Mouse (Mus musculus) hindbrain, postnatal 0 days (tissue): Measurements from ENCODE around the gene Mfsd14b. TPM values are rescaled to one million over a fixed set of nuclear protein-coding genes. Genes with fewer than 3 reads are reported as not detected.

ENCODE experiments used
- ATAC-seq: fragments of 200-750 bp; cut with Nextera tagmentation; 2 replicates; pipeline ENCODE4 v1.8.0; 2017; ENCODE audit warnings: mild to moderate bottlenecking, moderate TSS enrichment, moderate library complexity
- DNase-seq: peaks from one replicate; pipeline ENCODE4 v3.0.0-alpha.2; 2015; ENCODE audit warnings: low spot score
- H3K27ac ChIP-seq: fragments of 300-500 bp; sonication (generic); 2 replicates; pipeline ENCODE4 v1.5.1; 2014; ENCODE audit warnings: mild to moderate bottlenecking
- H3K27me3 ChIP-seq: fragments of 300-500 bp; sonication (generic); 2 replicates; pipeline ENCODE4 v1.6.1; 2014; ENCODE audit warnings: low read length, mixed read lengths; ENCODE audit not compliant: insufficient read depth
- H3K36me3 ChIP-seq: fragments of 300-500 bp; sonication (generic); 2 replicates; pipeline ENCODE4 v1.6.1; 2014; ENCODE audit warnings: low read length, mixed read lengths; ENCODE audit not compliant: insufficient read depth
- H3K4me1 ChIP-seq: fragments of 300-500 bp; sonication (generic); 2 replicates; pipeline ENCODE4 v1.6.1; 2014; ENCODE audit warnings: antibody characterized with exemption, low read length, mixed read lengths; ENCODE audit not compliant: insufficient read depth
- H3K4me2 ChIP-seq: fragments of 300-500 bp; sonication (generic); 2 replicates; pipeline ENCODE4 v1.6.1; 2014; ENCODE audit warnings: low read depth, mild to moderate bottlenecking, low read length, moderate library complexity, mixed read lengths
- H3K4me3 ChIP-seq: fragments of 300-500 bp; sonication (generic); 2 replicates; pipeline ENCODE4 v1.5.1; 2014; ENCODE audit warnings: low read length
- H3K9ac ChIP-seq: fragments of 300-500 bp; sonication (generic); replicated peaks from 2 replicates; pipeline ENCODE4 v1.6.1; 2014; ENCODE audit warnings: mild to moderate bottlenecking, low read length, moderate library complexity, mixed read lengths
- H3K9me3 ChIP-seq: fragments of 300-500 bp; sonication (generic); 2 replicates; pipeline ENCODE4 v1.6.1; 2016; ENCODE audit warnings: low read length, mixed read lengths
- CTCF ChIP-seq: IDR thresholded peaks from 2 replicates; pipeline ENCODE4 v1.5.1; 2016; ENCODE audit warnings: antibody characterized with exemption, control low read depth, low read depth
- WGBS: fragments of 180-500 bp; shearing (Covaris S2); extraction: QIAGEN DNeasy Blood & Tissue Kit; methylation state at CpG from one replicate; pipeline ENCODE4 v1.1.7; 2014; 5-methylcytosine and 5-hydroxymethylcytosine counted together
- polyA plus RNA-seq: library from polyadenylated mRNA; unstranded; fragments of >200 nt; fragmentation: Nextera tagmentation; extraction: Ambion mirVana; gene quantifications from 2 replicates; pipeline ENCODE4 v1.2.1, GENCODE M21; 2015
- total RNA-seq: library from RNA; depleted of rRNA; stranded (reverse); fragments of >200 nt; gene quantifications from 2 replicates; pipeline ENCODE4 v1.2.3, GENCODE M21; 2014

Gene Mfsd14b
- total and polyA plus RNA-seq, 2 experiments from 2014 or later = 21.4 to 39.3 TPM

GRCm38 (mm10) chr13:65111961-65112360, 814 bp downstream of the Mfsd14b start:
- peak overlapping the region; percentile 86 for H3K27ac ChIP-seq
- peak overlapping the region; percentile 89 for H3K9ac ChIP-seq
- WGBS = 0% methylated on average over 5 of the region's 5 CpGs
- ATAC-seq (no peak), DNase-seq (peak; percentile 1)
- no peaks in the 10 kb centered on the region for H3K36me3 ChIP-seq
- H3K4me2 ChIP-seq = peak overlapping the region; percentile 85
- H3K4me3 ChIP-seq = peak overlapping the region; percentile 94
- TF ChIP-seq CTCF = no peak
- H3K9me3 ChIP-seq = no peaks in the 10 kb centered on the region
- peaks cover 8% of the 10 kb centered on the region; the same call in 1 of the 2 replicates for H3K4me1 ChIP-seq
- H3K27me3 ChIP-seq = no peaks in the 10 kb centered on the region

GRCm38 (mm10) chr13:65101232-65101631, 11.5 kb downstream of the Mfsd14b start:
- Histone ChIP-seq H3K4me3 (no peak overlapping the region), H3K9ac (no peak overlapping the region), H3K4me1 (no peaks in the 10 kb centered on the region), H3K9me3 (0 out of 2 replicates have a peak, but pooled peaks cover 5% of the 10 kb centered on the region), H3K27me3 (no peaks in the 10 kb centered on the region), H3K4me2 (no peak overlapping the region), H3K36me3 (no peaks in the 10 kb centered on the region), H3K27ac (no peak overlapping the region)
- no peak for ATAC-seq
- DNase-seq = no peak
- 94% methylated on average over 3 of the region's 3 CpGs for WGBS
- TF ChIP-seq CTCF = no peak

GRCm38 (mm10) chr13:65100678-65101077, 12.1 kb downstream of the Mfsd14b start:
- H3K27me3 ChIP-seq = no peaks in the 10 kb centered on the region
- no peak overlapping the region for H3K27ac ChIP-seq
- H3K4me1 ChIP-seq = no peaks in the 10 kb centered on the region
- no peak overlapping the region for H3K4me3 ChIP-seq
- DNase-seq (no peak), ATAC-seq (no peak)
- H3K4me2 ChIP-seq = no peak overlapping the region
- TF ChIP-seq CTCF = no peak
- H3K36me3 ChIP-seq = no peaks in the 10 kb centered on the region
- 0 out of 2 replicates have a peak, but pooled peaks cover 5% of the 10 kb centered on the region for H3K9me3 ChIP-seq
- H3K9ac ChIP-seq = no peak overlapping the region
- 94% methylated on average over 9 of the region's 9 CpGs for WGBS

DNA sequence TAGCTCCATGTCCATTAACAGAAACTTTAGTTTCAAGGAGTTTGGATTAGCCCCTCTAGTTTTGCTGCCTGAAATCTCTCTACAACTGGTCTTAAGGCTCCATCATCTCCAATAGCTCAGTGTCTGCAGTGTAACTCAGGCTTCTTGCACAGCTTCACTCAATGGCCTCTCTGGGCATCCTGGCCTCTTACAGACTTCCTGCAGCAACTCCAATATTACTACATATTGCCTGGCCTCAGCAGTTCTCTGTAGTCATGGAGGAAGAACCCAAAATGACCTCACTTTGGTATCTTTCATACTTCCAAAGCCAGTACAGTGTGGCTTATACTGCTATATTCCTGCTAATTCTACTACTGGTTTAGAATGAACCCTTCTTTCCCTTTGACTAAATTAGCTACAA, 15.8 kb downstream of the Mfsd14b start:
- Histone ChIP-seq H3K4me2 (no peak overlapping the region), H3K9ac (no peak overlapping the region), H3K4me1 (no peaks in the 10 kb centered on the region), H3K4me3 (no peak overlapping the region), H3K9me3 (0 out of 2 replicates have a peak, but pooled peaks cover 2% of the 10 kb centered on the region), H3K27me3 (no peaks in the 10 kb centered on the region), H3K36me3 (no peaks in the 10 kb centered on the region), H3K27ac (no peak overlapping the region)
- DNase-seq (no peak), ATAC-seq (no peak)
- no peak for TF ChIP-seq CTCF

DNA sequence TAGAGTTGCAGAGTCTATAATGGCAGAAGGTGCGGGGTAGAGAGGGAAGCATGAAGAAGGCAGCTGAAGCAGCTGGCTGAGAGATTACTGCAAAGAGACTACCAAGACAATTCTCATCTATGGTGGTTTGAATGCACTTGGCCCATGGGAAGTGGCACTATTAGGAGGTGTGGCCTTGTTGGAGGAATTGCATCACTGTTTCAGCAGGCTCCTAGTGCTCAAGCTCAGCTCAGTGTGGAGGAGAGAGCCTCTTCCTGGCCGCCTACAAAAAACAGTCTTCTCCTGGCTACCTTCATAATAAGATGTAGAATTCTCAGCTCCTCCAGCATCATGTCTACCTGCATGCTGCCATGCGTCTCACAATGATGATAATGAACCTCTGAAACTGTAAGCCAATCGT, 16.9 kb downstream of the Mfsd14b start:
- H3K4me3 ChIP-seq = no peak overlapping the region
- no peaks in the 10 kb centered on the region for H3K36me3 ChIP-seq
- H3K27ac ChIP-seq = no peak overlapping the region
- WGBS = 98% methylated on average over 4 of the region's 4 CpGs
- H3K4me1 ChIP-seq = no peaks in the 10 kb centered on the region
- H3K27me3 ChIP-seq = no peaks in the 10 kb centered on the region
- H3K4me2 ChIP-seq = no peak overlapping the region
- DNase-seq (no peak), ATAC-seq (no peak)
- H3K9me3 ChIP-seq = 0 out of 2 replicates have a peak, but pooled peaks cover 2% of the 10 kb centered on the region
- H3K9ac ChIP-seq = no peak overlapping the region
- no peak for TF ChIP-seq CTCF

- peaks cover 15% of the 10 kb centered on the region for H3K36me3 ChIP-seq
- no peaks in the 10 kb centered on the region for H3K27me3 ChIP-seq
- no peak overlapping the region for H3K4me2 ChIP-seq
- no peak overlapping the region for H3K27ac ChIP-seq
- WGBS = 89% methylated on average over 2 of the region's 2 CpGs
- no peak for TF ChIP-seq CTCF
- H3K4me1 ChIP-seq = no peaks in the 10 kb centered on the region
- ATAC-seq = no peak
- no peak overlapping the region for H3K9ac ChIP-seq
- no peak overlapping the region for H3K4me3 ChIP-seq
- H3K9me3 ChIP-seq = no peaks in the 10 kb centered on the region
- no peak for DNase-seq
Observed at GRCm38 (mm10) chr13:65069969-65070368, 42.8 kb downstream of the Mfsd14b start.

- 89% methylated on average over 9 of the region's 9 CpGs for WGBS
- no peaks in the 10 kb centered on the region for H3K36me3 ChIP-seq
- no peak within 1 kb of the TSS for H3K4me2 ChIP-seq
- no peak for ATAC-seq
- DNase-seq = no peak
- H3K9ac ChIP-seq = no peak within 1 kb of the TSS
- no peak within 1 kb of the TSS for H3K27ac ChIP-seq
- peaks cover 2% of the 10 kb centered on the region; the same call in 1 of the 2 replicates for H3K9me3 ChIP-seq
- TF ChIP-seq CTCF = no peak
- no peaks in the 10 kb centered on the region for H3K4me1 ChIP-seq
- H3K27me3 ChIP-seq = no peaks in the 10 kb centered on the region
- no peak within 1 kb of the TSS for H3K4me3 ChIP-seq
Observed at GRCm38 (mm10) chr13:65052660-65053059, 60.1 kb downstream of the Mfsd14b start, which contains the start of gene Prss47. Gene Prss47 (minus strand): TSS chr13:65052760.
